Mouse (Mus musculus): ENCODE measurements around the gene Nfix.

DNA sequence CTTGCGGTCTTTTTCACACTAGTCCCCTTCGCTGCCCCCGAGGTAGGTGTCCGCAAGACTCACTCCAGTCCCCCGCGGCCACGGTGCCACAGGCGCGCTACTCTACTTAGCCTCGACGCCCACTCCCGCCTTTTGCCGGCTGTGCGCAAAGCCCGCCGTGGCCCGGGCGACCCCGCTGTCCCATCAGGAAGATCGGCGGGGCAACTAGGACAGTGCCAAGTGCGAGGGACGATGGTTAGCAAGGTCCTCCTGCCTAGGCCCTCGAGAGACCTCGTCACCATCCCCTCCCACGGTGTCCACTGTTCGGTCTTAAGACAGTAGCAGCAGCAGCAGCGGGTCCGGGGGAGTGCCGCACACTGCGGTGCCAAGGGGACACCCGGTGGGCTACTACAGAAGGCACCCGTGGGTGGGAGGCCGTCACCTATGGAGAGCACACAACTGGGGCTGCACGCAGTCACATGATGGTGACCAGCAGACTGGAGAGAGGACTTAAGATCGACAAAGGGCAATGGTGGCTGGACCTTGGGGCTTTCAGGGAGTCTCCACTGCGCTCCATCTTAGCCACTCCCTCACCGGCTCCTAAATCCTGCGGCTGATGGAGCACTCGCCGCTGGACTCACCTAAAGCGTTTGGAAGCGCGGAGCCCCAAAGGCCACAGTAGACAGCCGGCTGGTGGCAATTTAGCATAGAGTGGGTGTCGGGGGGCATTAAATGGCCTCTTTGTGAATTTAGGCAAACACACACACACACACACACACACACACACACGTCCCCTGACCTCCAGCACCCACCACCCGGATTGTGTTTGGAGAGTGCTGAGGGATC lies 15.3 kb downstream of the Nfix start:
- no peak for TF ChIP-seq POLR2A (IDR thresholded peaks at IDR 0.05; ENCODE audit: insufficient read depth, low read depth, low read length)
- TF ChIP-seq CTCF (IDR thresholded peaks at IDR 0.05), result no peak

Data from heart, adult 2 months (tissue).